Mouse (Mus musculus) spleen, adult 2 months (tissue): ENCODE data around the gene S100a4.

Experiments used
- CTCF ChIP-seq: fragments of 200-500 bp; IDR thresholded peaks from 2 replicates; pipeline ENCODE4 v1.5.1; 2011; ENCODE audit warnings: mild to moderate bottlenecking, inconsistent platforms; ENCODE audit not compliant: insufficient read depth, insufficient read length, insufficient replicate concordance; ENCODE audit errors: extremely low read depth
- POLR2A ChIP-seq: fragments of 200-500 bp; IDR thresholded peaks from 2 replicates; pipeline ENCODE4 v1.6.1; 2011; ENCODE audit warnings: low read depth, low read length, inconsistent platforms

DNA sequence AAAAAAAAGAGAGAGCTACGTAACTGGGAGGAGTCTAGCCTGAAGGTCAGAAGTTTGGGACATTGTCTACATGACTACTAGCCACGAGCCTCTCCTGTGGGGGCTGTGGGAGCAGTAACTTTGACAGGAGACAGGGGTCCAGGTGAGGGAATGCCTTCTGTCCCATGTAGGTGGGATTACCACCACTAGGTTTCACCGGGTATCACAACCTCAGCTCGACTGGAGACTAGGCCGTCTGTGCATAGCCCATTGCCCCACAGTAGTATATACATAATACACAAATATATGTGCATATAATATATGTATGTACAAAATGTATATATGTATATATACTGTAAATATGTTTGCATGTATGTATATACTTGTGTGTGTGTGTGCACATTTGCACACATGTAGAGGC is 22.4 kb upstream of the S100a4 start:
- TF ChIP-seq POLR2A (no peak), CTCF (no peak)
